Comparison of ENCODE assay signal across 9 mouse cellular contexts in genomic region chr15:11066299-11066698, GRCm38 (mm10). TPM values are rescaled to one million over a fixed set of nuclear protein-coding genes. Genes with fewer than 3 reads are reported as not detected.
DNase-seq lines count a peak whose midpoint lies in the region; ATAC-seq and TF ChIP-seq lines count a peak whose summit lies in the region.
"Had no signal": no experiment of that assay in that cellular context is flagged by ENCODE, and none has a peak within 500 bp of the region (broad histone marks: within the 10 kb centered on the region; RNA-seq: fewer than 3 reads in every experiment).

No protein-coding gene starts in this region.

- no peak for ATAC-seq in lung, embryonic 14.5 days (ENCODE audit: insufficient read depth)
- ATAC-seq in forebrain, embryonic 16.5 days = no peak
- no peak for ATAC-seq in liver, embryonic 12.5 days
- no peak for ATAC-seq in stomach, embryonic 15.5 days (ENCODE audit: insufficient read depth, low FRiP score, low read depth)

- H3K9ac ChIP-seq in lung, embryonic 14.5 days = peak overlapping the region; percentile 54
- no peak overlapping the region for H3K9ac ChIP-seq in forebrain, embryonic 16.5 days (replicated peaks; ENCODE audit: low read depth, low read length)
- H3K9ac ChIP-seq in liver, embryonic 12.5 days = no peak overlapping the region
- no peak overlapping the region; the same call in 1 of the 2 replicates for H3K9ac ChIP-seq in stomach, embryonic 15.5 days

- peak overlapping the region; percentile 48 for H3K4me3 ChIP-seq in lung, embryonic 14.5 days (ENCODE audit: low read depth, low read length)
- peak overlapping the region; percentile 36; the same call in 1 of the 2 replicates for H3K4me3 ChIP-seq in forebrain, embryonic 16.5 days (replicated peaks; ENCODE audit: low read length)
- peak overlapping the region; percentile 17; the same call in 1 of the 2 replicates for H3K4me3 ChIP-seq in liver, embryonic 12.5 days
- peak overlapping the region; percentile 44 for H3K4me3 ChIP-seq in stomach, embryonic 15.5 days (replicated peaks)

- peaks cover 5% of the 10 kb centered on the region; the same call in 1 of the 2 replicates for H3K4me1 ChIP-seq in lung, embryonic 14.5 days (ENCODE audit: insufficient read depth)
- H3K4me1 ChIP-seq in forebrain, embryonic 16.5 days (replicated peaks; ENCODE audit: control insufficient read depth, insufficient read depth, low read length) = peaks cover 18% of the 10 kb centered on the region
- H3K4me1 ChIP-seq in liver, embryonic 12.5 days = no peaks in the 10 kb centered on the region
- H3K4me1 ChIP-seq in stomach, embryonic 15.5 days = peaks cover 12% of the 10 kb centered on the region; the same call in 1 of the 2 replicates

- TF ChIP-seq CTCF in lung, embryonic 14.5 days (IDR thresholded peaks at IDR 0.05; ENCODE audit: low read depth) = no peak

- no peaks in the 10 kb centered on the region for H3K27me3 ChIP-seq in lung, embryonic 14.5 days (ENCODE audit: insufficient read depth, low read length)
- H3K27me3 ChIP-seq in forebrain, embryonic 16.5 days (replicated peaks; ENCODE audit: control insufficient read depth, insufficient read depth, low read length) = no peaks in the 10 kb centered on the region; the same call in 1 of the 2 replicates
- no peaks in the 10 kb centered on the region for H3K27me3 ChIP-seq in liver, embryonic 12.5 days (replicated peaks)
- no peaks in the 10 kb centered on the region for H3K27me3 ChIP-seq in stomach, embryonic 15.5 days (replicated peaks)

- peak overlapping the region; percentile 48; the same call in 1 of the 2 replicates for H3K27ac ChIP-seq in lung, embryonic 14.5 days (ENCODE audit: low read depth)
- H3K27ac ChIP-seq in forebrain, embryonic 16.5 days (ENCODE audit: low read length) = no peak overlapping the region
- H3K27ac ChIP-seq in liver, embryonic 12.5 days = no peak overlapping the region
- H3K27ac ChIP-seq in stomach, embryonic 15.5 days = no peak overlapping the region

- H3K9me3 ChIP-seq in lung, embryonic 14.5 days (ENCODE audit: low read depth, low read length) = no peaks in the 10 kb centered on the region
- H3K9me3 ChIP-seq in forebrain, embryonic 16.5 days (ENCODE audit: control insufficient read depth, low read length) = no peaks in the 10 kb centered on the region
- no peaks in the 10 kb centered on the region for H3K9me3 ChIP-seq in liver, embryonic 12.5 days (replicated peaks)
- no peaks in the 10 kb centered on the region for H3K9me3 ChIP-seq in stomach, embryonic 15.5 days

- 10% methylated on average over 5 of the region's 5 CpGs for WGBS in lung, embryonic 14.5 days
- WGBS in forebrain, embryonic 16.5 days = 12% methylated on average over 5 of the region's 5 CpGs
- WGBS in liver, embryonic 12.5 days (ENCODE audit: insufficient replicate concordance) = 26% methylated on average over 5 of the region's 5 CpGs
- WGBS in stomach, embryonic 15.5 days = 17% methylated on average over 5 of the region's 5 CpGs

- H3K4me2 ChIP-seq in lung, embryonic 14.5 days = peak overlapping the region; percentile 77
- H3K4me2 ChIP-seq in forebrain, embryonic 16.5 days (ENCODE audit: low read length) = peak overlapping the region; percentile 60
- peak overlapping the region; percentile 54 for H3K4me2 ChIP-seq in liver, embryonic 12.5 days
- peak overlapping the region; percentile 74 for H3K4me2 ChIP-seq in stomach, embryonic 15.5 days

- DNase-seq in lung, embryonic 14.5 days = peak; percentile 38
- no peak for DNase-seq in lung, adult 18-20 months
- no peak for DNase-seq in T-cell, adult 2 months (ENCODE audit: low spot score)
- DNase-seq in left cerebral cortex, adult 11 months (ENCODE audit: low spot score) = no peak
- DNase-seq in kidney, postnatal 36 days = no peak
- DNase-seq: gastrocnemius, postnatal 25 days had no signal

- no peaks in the 10 kb centered on the region for H3K36me3 ChIP-seq in lung, embryonic 14.5 days (ENCODE audit: insufficient read depth)
- no peaks in the 10 kb centered on the region for H3K36me3 ChIP-seq in forebrain, embryonic 16.5 days (ENCODE audit: control insufficient read depth, insufficient read depth)
- H3K36me3 ChIP-seq in liver, embryonic 12.5 days = no peaks in the 10 kb centered on the region
- no peaks in the 10 kb centered on the region for H3K36me3 ChIP-seq in stomach, embryonic 15.5 days

RNA-seq across cellular contexts. Expression of gene Adamts12, which starts 1.7 kb away (rescaled TPM):
- polyA plus RNA-seq in lung, embryonic 14.5 days (2014; fragmentation: Nextera tagmentation; extraction: Ambion mirVana) = 6.8 and 7.0 TPM in 2 replicates
- polyA plus RNA-seq in forebrain, embryonic 16.5 days (2015; fragmentation: Nextera tagmentation; extraction: Ambion mirVana) = 0.84 and 1.1 TPM in 2 replicates
- 0.85 and 0.87 TPM in 2 replicates for polyA plus RNA-seq in liver, embryonic 12.5 days (2016; fragmentation: Nextera tagmentation; extraction: Ambion mirVana)
- polyA plus RNA-seq in stomach, embryonic 15.5 days (2015; fragmentation: Nextera tagmentation; extraction: Ambion mirVana) = 2.3 and 2.5 TPM in 2 replicates

RNA-seq across cellular contexts. Expression of gene Rxfp3, which starts 28.5 kb away (rescaled TPM):
- 0.04 and 0.07 TPM in 2 replicates for polyA plus RNA-seq in lung, embryonic 14.5 days (2014; fragmentation: Nextera tagmentation; extraction: Ambion mirVana)
- polyA plus RNA-seq in forebrain, embryonic 16.5 days (2015; fragmentation: Nextera tagmentation; extraction: Ambion mirVana) = 2.0 and 2.8 TPM in 2 replicates
- 0.16 and 0.21 TPM in 2 replicates for polyA plus RNA-seq in liver, embryonic 12.5 days (2016; fragmentation: Nextera tagmentation; extraction: Ambion mirVana)
- 0.03 TPM in 1 of 2 replicates, not detected in the other for polyA plus RNA-seq in stomach, embryonic 15.5 days (2015; fragmentation: Nextera tagmentation; extraction: Ambion mirVana)
